Mouse (Mus musculus) liver, postnatal 0 days (tissue): ENCODE results near the gene Jade1. TPM values are rescaled to one million over a fixed set of nuclear protein-coding genes. Genes with fewer than 3 reads are reported as not detected.

Source experiments
- ATAC-seq: fragments of 200-750 bp; cut with Nextera tagmentation; 2 replicates; pipeline ENCODE4 v1.8.0; 2017; ENCODE audit warnings: mild to moderate bottlenecking, moderate library complexity
- DNase-seq: peaks from one replicate; pipeline ENCODE4 v3.0.0-alpha.2; 2016
- H3K27ac ChIP-seq: fragments of 300-500 bp; sonication (generic); 2 replicates; pipeline ENCODE4 v1.5.1; 2014; ENCODE audit warnings: antibody characterized with exemption, moderate library complexity, mild to moderate bottlenecking, low read depth
- H3K27me3 ChIP-seq: fragments of 300-500 bp; sonication (generic); 2 replicates; pipeline ENCODE4 v1.6.1; 2014; ENCODE audit warnings: low read length, control low read depth, mixed read lengths; ENCODE audit not compliant: insufficient read depth
- H3K36me3 ChIP-seq: fragments of 300-500 bp; sonication (generic); replicated peaks from 2 replicates; pipeline ENCODE4 v1.6.1; 2014; ENCODE audit warnings: mild to moderate bottlenecking, control low read depth, low read length, moderate library complexity, mixed read lengths; ENCODE audit not compliant: insufficient read depth
- H3K4me1 ChIP-seq: fragments of 300-500 bp; sonication (generic); 2 replicates; pipeline ENCODE4 v1.6.1; 2014; ENCODE audit warnings: antibody characterized with exemption, mild to moderate bottlenecking, control low read depth; ENCODE audit not compliant: insufficient read depth
- H3K4me2 ChIP-seq: fragments of 300-500 bp; sonication (generic); 2 replicates; pipeline ENCODE4 v1.6.1; 2014; ENCODE audit warnings: low read depth, mild to moderate bottlenecking, low read length, moderate library complexity, mixed read lengths
- H3K4me3 ChIP-seq: fragments of 300-500 bp; sonication (generic); 2 replicates; pipeline ENCODE4 v1.5.1; 2014; ENCODE audit warnings: low read depth, low read length
- H3K9ac ChIP-seq: fragments of 300-500 bp; sonication (generic); replicated peaks from 2 replicates; pipeline ENCODE4 v1.6.1; 2014; ENCODE audit warnings: mild to moderate bottlenecking, moderate library complexity
- H3K9me3 ChIP-seq: fragments of 300-500 bp; sonication (generic); 2 replicates; pipeline ENCODE4 v1.6.1; 2016; ENCODE audit warnings: mild to moderate bottlenecking, control low read depth, low read length, mixed read lengths
- CTCF ChIP-seq: sonication (generic); IDR thresholded peaks from 2 replicates; pipeline ENCODE4 v1.5.1; 2016; ENCODE audit warnings: antibody characterized with exemption, low read depth
- EP300 ChIP-seq: IDR thresholded peaks from 2 replicates; pipeline ENCODE4 v1.6.1; 2016; ENCODE audit warnings: antibody characterized with exemption, low read depth, mild to moderate bottlenecking
- WGBS: fragments of 180-500 bp; shearing (Covaris S2); extraction: QIAGEN DNeasy Blood & Tissue Kit; methylation state at CpG from one replicate; pipeline ENCODE4 v1.1.7; 2014; ENCODE audit not compliant: insufficient replicate concordance; 5-methylcytosine and 5-hydroxymethylcytosine counted together
- polyA plus RNA-seq: library from polyadenylated mRNA; unstranded; fragments of >200 nt; fragmentation: Nextera tagmentation; extraction: Ambion mirVana; gene quantifications from 2 replicates; pipeline ENCODE4 v1.2.1, GENCODE M21; 2015

Jade1 gene
- polyA plus RNA-seq, 1 experiment from 2014 or later = 7.2 TPM

- Histone ChIP-seq H3K4me3 (no peak overlapping the region), H3K27me3 (no peaks in the 10 kb centered on the region), H3K4me1 (0 out of 2 replicates have a peak, but pooled peaks cover 6% of the 10 kb centered on the region), H3K4me2 (no peak overlapping the region), H3K36me3 (no peaks in the 10 kb centered on the region), H3K9ac (no peak overlapping the region), H3K9me3 (no peaks in the 10 kb centered on the region), H3K27ac (no peak overlapping the region)
- TF ChIP-seq EP300 (no peak), CTCF (no peak)
- ATAC-seq (no peak), DNase-seq (no peak)
- 72% methylated on average over 4 of the region's 4 CpGs for WGBS
Observed at GRCm38 (mm10) chr3:41553681-41554080, 1.9 kb upstream of the Jade1 start.

GRCm38 (mm10) chr3:41554480-41555475 is 753 bp upstream of the Jade1 start:
- no peak overlapping the region for H3K27ac ChIP-seq
- H3K27me3 ChIP-seq = no peaks in the 10 kb centered on the region
- no peak overlapping the region for H3K4me3 ChIP-seq
- H3K4me2 ChIP-seq = no peak overlapping the region
- H3K9ac ChIP-seq = no peak overlapping the region
- H3K4me1 ChIP-seq = 0 out of 2 replicates have a peak, but pooled peaks cover 6% of the 10 kb centered on the region
- DNase-seq (no peak), ATAC-seq (no peak)
- no peaks in the 10 kb centered on the region for H3K9me3 ChIP-seq
- TF ChIP-seq EP300 = no peak
- TF ChIP-seq CTCF = no peak
- WGBS = 81% methylated on average over 24 of the region's 24 CpGs
- no peaks in the 10 kb centered on the region for H3K36me3 ChIP-seq

DNA sequence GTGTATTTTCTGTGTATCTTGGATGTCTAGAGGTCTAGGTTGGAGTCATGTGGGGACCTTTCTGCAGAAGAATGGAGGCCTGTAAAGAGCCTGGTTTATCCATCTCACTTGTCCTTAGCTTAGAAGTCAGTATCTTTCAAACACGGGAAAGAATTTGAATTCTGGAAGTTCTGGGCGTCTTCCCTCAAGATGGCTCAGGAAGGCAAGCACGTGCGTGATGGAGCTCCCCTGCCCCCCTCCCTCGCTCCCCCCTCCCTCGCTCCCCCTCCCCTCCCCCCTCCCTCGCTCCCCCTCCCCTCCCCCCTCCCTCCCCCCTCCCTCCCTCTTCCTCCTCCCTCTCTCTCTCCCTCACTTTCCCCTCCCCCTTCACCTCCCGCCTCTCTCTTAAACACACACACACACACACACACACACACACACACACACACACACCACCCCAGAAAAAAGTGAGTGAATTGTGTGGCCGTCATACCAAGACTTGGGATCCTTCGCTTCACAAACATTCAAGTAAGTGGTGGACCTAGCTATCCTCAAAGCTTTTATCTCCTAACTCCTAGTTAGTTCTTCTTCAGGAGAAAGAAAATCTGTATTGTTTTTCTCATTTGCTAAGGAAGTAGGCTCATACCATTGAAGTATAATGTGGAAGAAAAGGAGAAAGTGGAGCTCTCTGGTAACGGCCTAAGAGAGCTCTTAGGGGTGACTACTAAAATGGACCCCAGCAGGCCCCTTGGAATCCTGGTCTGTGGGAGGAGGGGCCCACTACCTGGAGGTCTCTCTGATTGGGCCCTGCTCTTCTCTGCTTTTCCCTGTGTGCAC is 1.1 kb downstream of the Jade1 start:
- WGBS = 82% methylated on average over 8 of the region's 11 CpGs
- no peaks in the 10 kb centered on the region for H3K27me3 ChIP-seq
- no peaks in the 10 kb centered on the region for H3K9me3 ChIP-seq
- no peak overlapping the region for H3K9ac ChIP-seq
- H3K4me2 ChIP-seq = no peak overlapping the region
- no peak for ATAC-seq
- DNase-seq = no peak
- no peak overlapping the region for H3K27ac ChIP-seq
- H3K36me3 ChIP-seq = no peaks in the 10 kb centered on the region
- H3K4me1 ChIP-seq = 0 out of 2 replicates have a peak, but pooled peaks cover 6% of the 10 kb centered on the region
- no peak for TF ChIP-seq EP300
- no peak for TF ChIP-seq CTCF
- no peak overlapping the region for H3K4me3 ChIP-seq

DNA sequence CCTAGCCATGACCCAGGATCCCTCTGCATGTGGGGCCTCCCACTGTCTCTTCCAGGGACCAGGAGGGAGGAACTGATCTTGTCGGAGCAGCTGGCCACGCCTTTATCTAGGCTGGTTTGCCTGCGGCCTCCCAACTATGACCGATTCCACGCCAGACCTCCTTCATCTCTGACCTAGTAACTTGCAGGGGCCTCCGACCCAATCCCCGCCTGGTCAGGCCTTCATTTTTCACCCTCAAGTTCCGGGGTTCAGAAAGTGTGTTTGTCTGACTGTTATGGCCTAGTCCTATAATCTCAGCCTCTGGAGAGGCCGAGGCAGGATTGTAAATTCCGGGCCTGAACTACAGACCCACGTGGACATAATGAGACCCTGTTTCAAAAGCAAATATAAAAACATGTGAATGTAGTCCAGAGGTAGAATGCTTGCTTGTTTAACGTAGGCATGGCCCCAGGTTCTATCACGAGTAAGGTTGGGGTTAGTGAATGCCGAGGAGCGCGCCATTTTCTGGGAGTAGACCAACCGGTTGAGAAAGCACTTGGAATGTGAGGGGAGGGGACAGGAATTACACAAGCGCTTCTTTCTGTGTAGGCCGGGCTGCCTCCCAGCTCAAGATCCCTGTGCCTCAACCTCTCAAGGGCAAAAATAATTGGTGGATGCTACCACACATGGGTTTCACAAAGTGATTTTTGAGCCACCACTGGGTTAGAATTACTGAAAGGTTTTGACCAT is 1.9 kb downstream of the Jade1 start:
- Histone ChIP-seq H3K4me3 (no peak overlapping the region), H3K9me3 (no peaks in the 10 kb centered on the region), H3K36me3 (no peaks in the 10 kb centered on the region), H3K4me1 (0 out of 2 replicates have a peak, but pooled peaks cover 6% of the 10 kb centered on the region), H3K27me3 (no peaks in the 10 kb centered on the region), H3K4me2 (no peak overlapping the region), H3K27ac (no peak overlapping the region), H3K9ac (no peak overlapping the region)
- DNase-seq = no peak
- TF ChIP-seq CTCF = no peak
- no peak for TF ChIP-seq EP300
- 88% methylated on average over 19 of the region's 19 CpGs for WGBS
- no peak for ATAC-seq

GRCm38 (mm10) chr3:41560489-41560888 is 5.0 kb downstream of the Jade1 start:
- WGBS = 78% methylated on average over 6 of the region's 6 CpGs

More at GRCm38 (mm10) chr3:41560489-41560888, 5.0 kb downstream of the Jade1 start:
- no peaks in the 10 kb centered on the region for H3K9me3 ChIP-seq
- no peak overlapping the region for H3K4me2 ChIP-seq
- H3K27ac ChIP-seq = no peak overlapping the region
- no peaks in the 10 kb centered on the region for H3K27me3 ChIP-seq
- TF ChIP-seq CTCF (no peak), EP300 (no peak)
- no peak overlapping the region for H3K9ac ChIP-seq
- no peaks in the 10 kb centered on the region for H3K36me3 ChIP-seq
- peaks cover 8% of the 10 kb centered on the region; the same call in 1 of the 2 replicates for H3K4me1 ChIP-seq
- H3K4me3 ChIP-seq = no peak overlapping the region
- DNase-seq (no peak), ATAC-seq (no peak)
